In genomic region chr15:84839521-84839920, GRCm38 (mm10) we compare ENCODE assay signal across 19 mouse cellular contexts. TPM values are rescaled to one million over a fixed set of nuclear protein-coding genes. Genes with fewer than 3 reads are reported as not detected.
DNase-seq lines count a peak whose midpoint lies in the region; ATAC-seq lines count a peak whose summit lies in the region.
"Had no signal": no experiment of that assay in that cellular context is flagged by ENCODE, and none has a peak within 500 bp of the region (broad histone marks: within the 10 kb centered on the region; RNA-seq: fewer than 3 reads in every experiment).

No protein-coding gene starts in this region.

- H3K4me2 ChIP-seq in hindbrain, embryonic 13.5 days, result no peak overlapping the region
- H3K4me2 ChIP-seq in hindbrain, embryonic 12.5 days (replicated peaks), result no peak overlapping the region
- H3K4me2 ChIP-seq: heart, embryonic 12.5 days; midbrain, embryonic 12.5 days had no signal

- peaks cover 76% of the 10 kb centered on the region for H3K4me1 ChIP-seq in hindbrain, embryonic 13.5 days (replicated peaks)
- H3K4me1 ChIP-seq in hindbrain, embryonic 12.5 days, result peaks cover 52% of the 10 kb centered on the region

- 70% methylated on average over 3 of the region's 3 CpGs for WGBS in hindbrain, embryonic 13.5 days
- 66% methylated on average over 3 of the region's 3 CpGs for WGBS in hindbrain, embryonic 12.5 days

- DNase-seq in cerebellum, adult 18-20 months, result peak; percentile 39 to 50
- DNase-seq in cerebellum, adult 9-11 months, result no peak
- DNase-seq in 3T3-L1 (ENCODE audit: low read depth, low spot score), result peak; percentile 49
- peak; percentile 29 for DNase-seq in adrenal gland, postnatal 10 days
- DNase-seq in right cerebral cortex, adult 2 months (ENCODE audit: low spot score in 2 of 2), result no peak
- DNase-seq in ovary, adult 18-20 months (ENCODE audit: low spot score), result no peak
- DNase-seq: embryo, embryonic 11 days; heart, postnatal 4 days; liver; lung, adult 2 months; thymus, adult 2 months had no signal

- no peak for ATAC-seq in hindbrain, embryonic 13.5 days (ENCODE audit: low FRiP score)
- no peak for ATAC-seq in hindbrain, embryonic 12.5 days (ENCODE audit: low FRiP score)
- ATAC-seq: CD4-positive, CD25-positive, alpha-beta regulatory T cell, adult 4 months; intestine, postnatal 0 days had no signal

- peaks cover 5% of the 10 kb centered on the region for H3K36me3 ChIP-seq in hindbrain, embryonic 13.5 days
- H3K36me3 ChIP-seq in hindbrain, embryonic 12.5 days, result 0 out of 2 replicates have a peak, but pooled peaks cover 4% of the 10 kb centered on the region
- H3K36me3 ChIP-seq: heart, embryonic 12.5 days had no signal

- no peaks in the 10 kb centered on the region for H3K9me3 ChIP-seq in hindbrain, embryonic 13.5 days
- H3K9me3 ChIP-seq in hindbrain, embryonic 12.5 days (replicated peaks), result no peaks in the 10 kb centered on the region
- H3K9me3 ChIP-seq: heart, embryonic 12.5 days; midbrain, embryonic 12.5 days had no signal

- no peaks in the 10 kb centered on the region for H3K27me3 ChIP-seq in hindbrain, embryonic 13.5 days
- no peaks in the 10 kb centered on the region for H3K27me3 ChIP-seq in hindbrain, embryonic 12.5 days
- H3K27me3 ChIP-seq: heart, embryonic 12.5 days; midbrain, embryonic 12.5 days had no signal

- H3K9ac ChIP-seq in hindbrain, embryonic 13.5 days, result peak overlapping the region; percentile 49; the same call in 1 of the 2 replicates
- H3K9ac ChIP-seq in hindbrain, embryonic 12.5 days, result no peak overlapping the region
- H3K9ac ChIP-seq: heart, embryonic 12.5 days; midbrain, embryonic 12.5 days had no signal

- H3K27ac ChIP-seq in hindbrain, embryonic 13.5 days, result peak overlapping the region; percentile 40
- no peak overlapping the region for H3K27ac ChIP-seq in hindbrain, embryonic 12.5 days
- H3K27ac ChIP-seq: kidney, postnatal 0 days; macrophage; midbrain, embryonic 12.5 days had no signal

- no peak overlapping the region for H3K4me3 ChIP-seq in hindbrain, embryonic 13.5 days
- H3K4me3 ChIP-seq in hindbrain, embryonic 12.5 days, result no peak overlapping the region
- H3K4me3 ChIP-seq: heart, embryonic 12.5 days; midbrain, embryonic 12.5 days had no signal

RNA-seq across cellular contexts. Expression of gene Phf21b, which starts 16.3 kb away (rescaled TPM):
- 10.9 and 11.3 TPM in 2 replicates for polyA plus RNA-seq in hindbrain, embryonic 13.5 days (2015; fragmentation: Nextera tagmentation; extraction: Ambion mirVana)
- polyA plus RNA-seq in hindbrain, embryonic 12.5 days (2016; fragmentation: Nextera tagmentation; extraction: Ambion mirVana), result 16.5 and 18.0 TPM in 2 replicates
- total RNA-seq in adrenal gland, postnatal 10 days (2021), result 1 to 10 TPM; 1.3 to 2.5 TPM

Comparison
In these comparisons a context has a peak if more than half of its experiments do, and no peak if none do; other contexts are left out.
1. DNase-seq: peak in cerebellum, adult 18-20 months (2 of 2), 3T3-L1 (single experiment) and adrenal gland, postnatal 10 days (single experiment); none in cerebellum, adult 9-11 months (single experiment), right cerebral cortex, adult 2 months (0 of 2) and ovary, adult 18-20 months (single experiment).